ENCODE assay signal across 9 mouse cellular contexts in genomic region chr6:128411115-128411514, GRCm38 (mm10). TPM values are rescaled to one million over a fixed set of nuclear protein-coding genes. Genes with fewer than 3 reads are reported as not detected.
DNase-seq lines count a peak whose midpoint lies in the region; ATAC-seq lines count a peak whose summit lies in the region.
"Had no signal": no experiment of that assay in that cellular context is flagged by ENCODE, and none has a peak within 500 bp of the region (broad histone marks: within the 10 kb centered on the region; RNA-seq: fewer than 3 reads in every experiment).

No protein-coding gene starts in this region.

- peak; percentile 16; the same call in 1 of the 2 replicates for ATAC-seq in liver, embryonic 16.5 days (ENCODE audit: low read depth)
- ATAC-seq in neural tube, embryonic 13.5 days (ENCODE audit: low read depth), result peak; percentile 29; the same call in 1 of the 2 replicates

- DNase-seq in CD8-positive naive resting alpha-beta T cell, adult 2 months (ENCODE audit: low read depth in 2 of 2, low spot score in 2 of 2), result peak; percentile 71 to 74
- DNase-seq in adrenal gland, postnatal 25 days, result peak; percentile 72
- peak; percentile 81 for DNase-seq in embryonic facial prominence, embryonic 10.5 days (ENCODE audit: low spot score)
- DNase-seq in heart, postnatal 14 days, result peak; percentile 77 to 85
- peak; percentile 63 to 91 for DNase-seq in kidney, postnatal 36 days
- DNase-seq in thymus, postnatal 0 days (ENCODE audit: low spot score), result peak; percentile 63

- no peaks in the 10 kb centered on the region for H3K4me1 ChIP-seq in embryonic facial prominence, embryonic 10.5 days
- no peaks in the 10 kb centered on the region for H3K4me1 ChIP-seq in liver, embryonic 16.5 days (ENCODE audit: control insufficient read depth, low read depth, low read length)
- H3K4me1 ChIP-seq in neural tube, embryonic 13.5 days (replicated peaks), result no peaks in the 10 kb centered on the region

- no peak overlapping the region for H3K9ac ChIP-seq in liver, embryonic 16.5 days (ENCODE audit: low read depth, low read length)
- no peak overlapping the region for H3K9ac ChIP-seq in neural tube, embryonic 13.5 days

- no peaks in the 10 kb centered on the region for H3K27me3 ChIP-seq in embryonic facial prominence, embryonic 10.5 days (replicated peaks; ENCODE audit: low read depth, poor library complexity, severe bottlenecking)
- no peaks in the 10 kb centered on the region for H3K27me3 ChIP-seq in liver, embryonic 16.5 days (ENCODE audit: control insufficient read depth, insufficient read depth, low read depth, low read length)
- H3K27me3 ChIP-seq in neural tube, embryonic 13.5 days, result no peaks in the 10 kb centered on the region

- 23% methylated on average over 3 of the region's 3 CpGs for WGBS in embryonic facial prominence, embryonic 10.5 days
- WGBS in liver, embryonic 16.5 days (ENCODE audit: insufficient replicate concordance), result 6% methylated on average over 3 of the region's 3 CpGs
- WGBS in neural tube, embryonic 13.5 days, result 21% methylated on average over 3 of the region's 3 CpGs

- H3K4me3 ChIP-seq in embryonic facial prominence, embryonic 10.5 days, result no peak overlapping the region
- H3K4me3 ChIP-seq in liver, embryonic 16.5 days (ENCODE audit: low read depth, low read length), result no peak overlapping the region
- H3K4me3 ChIP-seq in neural tube, embryonic 13.5 days, result no peak overlapping the region

- intact Hi-C loops in heart, postnatal 14 days (cut with DNase I), result loop anchor here (1.0 to 5.0 kb wide), 3 partner anchors 30 to 174 kb away; no protein-coding TSS in a partner anchor

- H3K4me2 ChIP-seq in liver, embryonic 16.5 days (ENCODE audit: low read depth, low read length), result no peak overlapping the region
- no peak overlapping the region for H3K4me2 ChIP-seq in neural tube, embryonic 13.5 days

- H3K9me3 ChIP-seq in embryonic facial prominence, embryonic 10.5 days, result no peaks in the 10 kb centered on the region
- no peaks in the 10 kb centered on the region for H3K9me3 ChIP-seq in liver, embryonic 16.5 days (replicated peaks; ENCODE audit: control insufficient read depth, low read length)
- H3K9me3 ChIP-seq in neural tube, embryonic 13.5 days, result no peaks in the 10 kb centered on the region

- no peak overlapping the region for H3K27ac ChIP-seq in embryonic facial prominence, embryonic 10.5 days (replicated peaks)
- no peak overlapping the region for H3K27ac ChIP-seq in liver, embryonic 16.5 days (ENCODE audit: low read length)
- no peak overlapping the region for H3K27ac ChIP-seq in neural tube, embryonic 13.5 days (replicated peaks)

- peaks cover 96% of the 10 kb centered on the region for H3K36me3 ChIP-seq in embryonic facial prominence, embryonic 10.5 days (replicated peaks)
- peaks cover 13% of the 10 kb centered on the region for H3K36me3 ChIP-seq in liver, embryonic 16.5 days (ENCODE audit: control insufficient read depth, insufficient read depth)
- peaks cover 84% of the 10 kb centered on the region for H3K36me3 ChIP-seq in neural tube, embryonic 13.5 days

RNA-seq across cellular contexts. Expression of gene Nrip2, which starts 12.0 kb away (rescaled TPM):
- 3.0 and 4.1 TPM in 2 replicates for total RNA-seq in adrenal gland, postnatal 25 days (2021)
- polyA plus RNA-seq in embryonic facial prominence, embryonic 10.5 days (2016; fragmentation: Nextera tagmentation; extraction: Ambion mirVana), result 2.0 and 2.2 TPM in 2 replicates
- 1 to 10 TPM; 2.5 to 3.5 TPM for total RNA-seq in heart, postnatal 14 days (2021)
- 4.1 and 4.7 TPM in 2 replicates for polyA plus RNA-seq in liver, embryonic 16.5 days (2015; fragmentation: Nextera tagmentation; extraction: Ambion mirVana)
- polyA plus RNA-seq in neural tube, embryonic 13.5 days (2015; fragmentation: Nextera tagmentation; extraction: Ambion mirVana), result 7.1 and 8.6 TPM in 2 replicates
- 4.8 and 5.6 TPM in 2 replicates for polyA plus RNA-seq in thymus, postnatal 0 days (2015; fragmentation: Nextera tagmentation; extraction: Ambion mirVana)

RNA-seq across cellular contexts. Expression of gene Itfg2, which starts 13.6 kb away (rescaled TPM):
- 27.5 and 35.6 TPM in 2 replicates for total RNA-seq in adrenal gland, postnatal 25 days (2021)
- 39.0 and 43.7 TPM in 2 replicates for polyA plus RNA-seq in embryonic facial prominence, embryonic 10.5 days (2016; fragmentation: Nextera tagmentation; extraction: Ambion mirVana)
- 10 to 100 TPM; 22.3 to 23.2 TPM for total RNA-seq in heart, postnatal 14 days (2021)
- 10.5 and 11.9 TPM in 2 replicates for polyA plus RNA-seq in liver, embryonic 16.5 days (2015; fragmentation: Nextera tagmentation; extraction: Ambion mirVana)
- polyA plus RNA-seq in neural tube, embryonic 13.5 days (2015; fragmentation: Nextera tagmentation; extraction: Ambion mirVana), result 41.4 and 45.7 TPM in 2 replicates
- polyA plus RNA-seq in thymus, postnatal 0 days (2015; fragmentation: Nextera tagmentation; extraction: Ambion mirVana), result 20.2 and 23.0 TPM in 2 replicates

RNA-seq across cellular contexts. Expression of gene Fkbp4, which starts 27.4 kb away (rescaled TPM):
- 205 and 245 TPM in 2 replicates for total RNA-seq in adrenal gland, postnatal 25 days (2021)
- polyA plus RNA-seq in embryonic facial prominence, embryonic 10.5 days (2016; fragmentation: Nextera tagmentation; extraction: Ambion mirVana), result 813 and 858 TPM in 2 replicates
- total RNA-seq in heart, postnatal 14 days (2021), result 100 to 1,000 TPM; 259 to 278 TPM
- polyA plus RNA-seq in liver, embryonic 16.5 days (2015; fragmentation: Nextera tagmentation; extraction: Ambion mirVana), result 156 and 174 TPM in 2 replicates
- polyA plus RNA-seq in neural tube, embryonic 13.5 days (2015; fragmentation: Nextera tagmentation; extraction: Ambion mirVana), result 339 and 363 TPM in 2 replicates
- 213 and 261 TPM in 2 replicates for polyA plus RNA-seq in thymus, postnatal 0 days (2015; fragmentation: Nextera tagmentation; extraction: Ambion mirVana)

RNA-seq across cellular contexts. Expression of gene Gm44596, which starts 35.8 kb away (rescaled TPM):
- not detected in 2 replicates for total RNA-seq in adrenal gland, postnatal 25 days (2021)
- polyA plus RNA-seq in embryonic facial prominence, embryonic 10.5 days (2016; fragmentation: Nextera tagmentation; extraction: Ambion mirVana), result not detected in 2 replicates
- total RNA-seq in heart, postnatal 14 days (2021), result not detected
- polyA plus RNA-seq in liver, embryonic 16.5 days (2015; fragmentation: Nextera tagmentation; extraction: Ambion mirVana), result not detected in 2 replicates
- polyA plus RNA-seq in neural tube, embryonic 13.5 days (2015; fragmentation: Nextera tagmentation; extraction: Ambion mirVana), result not detected in 2 replicates
- polyA plus RNA-seq in thymus, postnatal 0 days (2015; fragmentation: Nextera tagmentation; extraction: Ambion mirVana), result not detected in 2 replicates
- polyA plus RNA-seq: gonadal fat pad, adult 2 months had no signal

RNA-seq across cellular contexts. Expression of gene Tex52, which starts 35.9 kb away (rescaled TPM):
- total RNA-seq in adrenal gland, postnatal 25 days (2021), result not detected in 2 replicates
- 0.18 and 0.55 TPM in 2 replicates for polyA plus RNA-seq in embryonic facial prominence, embryonic 10.5 days (2016; fragmentation: Nextera tagmentation; extraction: Ambion mirVana)
- not detected for total RNA-seq in heart, postnatal 14 days (2021)
- polyA plus RNA-seq in liver, embryonic 16.5 days (2015; fragmentation: Nextera tagmentation; extraction: Ambion mirVana), result not detected in 2 replicates
- 0.53 TPM in 1 of 2 replicates, not detected in the other for polyA plus RNA-seq in neural tube, embryonic 13.5 days (2015; fragmentation: Nextera tagmentation; extraction: Ambion mirVana)
- 0.26 and 0.57 TPM in 2 replicates for polyA plus RNA-seq in thymus, postnatal 0 days (2015; fragmentation: Nextera tagmentation; extraction: Ambion mirVana)
